Mouse (Mus musculus) neural tube, embryonic 15.5 days (tissue): ENCODE data around the gene Prcp. TPM values are rescaled to one million over a fixed set of nuclear protein-coding genes. Genes with fewer than 3 reads are reported as not detected.
"Not testable (repeated sequence)": the region's sequence is repeated elsewhere in the genome, so short reads cannot be mapped to it uniquely, and the experiment has no call there.

Experiments
- ATAC-seq: fragments of 200-750 bp; cut with Nextera tagmentation; 2 replicates; pipeline ENCODE4 v1.8.0; 2017; ENCODE audit warnings: mild to moderate bottlenecking, moderate TSS enrichment, moderate library complexity; ENCODE audit not compliant: low FRiP score
- H3K27ac ChIP-seq: fragments of 300-500 bp; sonication (generic); replicated peaks from 2 replicates; pipeline ENCODE4 v1.5.1; 2015; ENCODE audit warnings: mild to moderate bottlenecking, inconsistent platforms
- H3K27me3 ChIP-seq: fragments of 300-500 bp; sonication (generic); replicated peaks from 2 replicates; pipeline ENCODE4 v1.6.1; 2015; ENCODE audit warnings: inconsistent platforms
- H3K36me3 ChIP-seq: fragments of 300-500 bp; sonication (generic); 2 replicates; pipeline ENCODE4 v1.6.1; 2015; ENCODE audit warnings: inconsistent platforms
- H3K4me1 ChIP-seq: fragments of 300-500 bp; sonication (generic); 2 replicates; pipeline ENCODE4 v1.6.1; 2015; ENCODE audit warnings: inconsistent platforms
- H3K4me2 ChIP-seq: fragments of 300-500 bp; sonication (generic); 2 replicates; pipeline ENCODE4 v1.6.1; 2015; ENCODE audit warnings: inconsistent platforms, mild to moderate bottlenecking, moderate library complexity
- H3K4me3 ChIP-seq: fragments of 300-500 bp; sonication (generic); replicated peaks from 2 replicates; pipeline ENCODE4 v1.5.1; 2015; ENCODE audit warnings: mild to moderate bottlenecking, inconsistent platforms
- H3K9ac ChIP-seq: fragments of 300-500 bp; sonication (generic); replicated peaks from 2 replicates; pipeline ENCODE4 v1.6.1; 2015; ENCODE audit warnings: mild to moderate bottlenecking, inconsistent platforms
- H3K9me3 ChIP-seq: fragments of 300-500 bp; sonication (generic); replicated peaks from 2 replicates; pipeline ENCODE4 v1.6.1; 2016; ENCODE audit warnings: inconsistent platforms
- WGBS: fragments of 180-500 bp; shearing (Covaris S2); methylation state at CpG from one replicate; pipeline ENCODE4 v1.1.7; 2015; ENCODE audit warnings: mixed read lengths; 5-methylcytosine and 5-hydroxymethylcytosine counted together
- polyA plus RNA-seq: library from polyadenylated mRNA; unstranded; fragments of >200 nt; fragmentation: Nextera tagmentation; extraction: Ambion mirVana; gene quantifications from 2 replicates; pipeline ENCODE4 v1.2.1, GENCODE M21; 2015

Prcp gene
- polyA plus RNA-seq, 1 experiment from 2014 or later = 21.4 TPM

- ATAC-seq = no peak
- H3K9me3 ChIP-seq = no peaks in the 10 kb centered on the region
- H3K4me1 ChIP-seq = 0 out of 2 replicates have a peak, but pooled peaks cover 5% of the 10 kb centered on the region
- no peak overlapping the region for H3K9ac ChIP-seq
- no peaks in the 10 kb centered on the region for H3K27me3 ChIP-seq
- H3K4me3 ChIP-seq = no peak overlapping the region
- no peaks in the 10 kb centered on the region for H3K36me3 ChIP-seq
- 51% methylated on average over 3 of the region's 3 CpGs for WGBS
- H3K27ac ChIP-seq = no peak overlapping the region
- H3K4me2 ChIP-seq = no peak overlapping the region
Measured at GRCm38 (mm10) chr7:92893478-92893877, 19.2 kb downstream of the Prcp start.

DNA sequence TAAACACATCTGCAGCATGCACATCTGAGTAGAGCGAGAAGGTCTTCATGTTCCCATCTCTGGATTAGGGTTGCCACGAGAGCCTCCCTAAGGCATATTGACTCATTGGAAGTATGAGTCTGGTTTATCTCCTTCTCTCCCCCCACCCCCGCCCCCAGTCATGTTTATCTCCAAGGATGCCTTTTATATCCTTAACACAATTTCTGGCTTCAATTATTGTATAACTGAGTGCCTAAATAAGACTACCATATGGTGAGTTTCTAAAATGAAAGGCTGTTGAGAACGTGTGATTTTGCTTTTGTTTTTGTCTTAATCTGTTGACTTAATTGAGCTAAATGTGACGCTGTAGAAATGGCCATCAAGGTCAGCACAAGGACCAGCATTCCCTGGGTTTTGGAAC, 21.8 kb downstream of the Prcp start:
- H3K4me1 ChIP-seq = 0 out of 2 replicates have a peak, but pooled peaks cover 1% of the 10 kb centered on the region
- H3K27me3 ChIP-seq = no peaks in the 10 kb centered on the region
- no peaks in the 10 kb centered on the region for H3K9me3 ChIP-seq
- 81% methylated on average over 5 of the region's 5 CpGs for WGBS
- no peak overlapping the region for H3K4me2 ChIP-seq
- no peaks in the 10 kb centered on the region for H3K36me3 ChIP-seq
- no peak overlapping the region for H3K9ac ChIP-seq
- H3K4me3 ChIP-seq = no peak overlapping the region
- no peak overlapping the region for H3K27ac ChIP-seq
- no peak for ATAC-seq

GRCm38 (mm10) chr7:92897021-92897420, 22.8 kb downstream of the Prcp start:
- H3K27ac ChIP-seq = no peak overlapping the region
- no peak overlapping the region for H3K9ac ChIP-seq
- no peaks in the 10 kb centered on the region for H3K9me3 ChIP-seq
- H3K27me3 ChIP-seq = no peaks in the 10 kb centered on the region
- ATAC-seq = no peak
- no peaks in the 10 kb centered on the region for H3K36me3 ChIP-seq
- no peak overlapping the region for H3K4me2 ChIP-seq
- no peak overlapping the region for H3K4me3 ChIP-seq
- 59% methylated on average over 2 of the region's 2 CpGs for WGBS
- H3K4me1 ChIP-seq = no peaks in the 10 kb centered on the region

DNA sequence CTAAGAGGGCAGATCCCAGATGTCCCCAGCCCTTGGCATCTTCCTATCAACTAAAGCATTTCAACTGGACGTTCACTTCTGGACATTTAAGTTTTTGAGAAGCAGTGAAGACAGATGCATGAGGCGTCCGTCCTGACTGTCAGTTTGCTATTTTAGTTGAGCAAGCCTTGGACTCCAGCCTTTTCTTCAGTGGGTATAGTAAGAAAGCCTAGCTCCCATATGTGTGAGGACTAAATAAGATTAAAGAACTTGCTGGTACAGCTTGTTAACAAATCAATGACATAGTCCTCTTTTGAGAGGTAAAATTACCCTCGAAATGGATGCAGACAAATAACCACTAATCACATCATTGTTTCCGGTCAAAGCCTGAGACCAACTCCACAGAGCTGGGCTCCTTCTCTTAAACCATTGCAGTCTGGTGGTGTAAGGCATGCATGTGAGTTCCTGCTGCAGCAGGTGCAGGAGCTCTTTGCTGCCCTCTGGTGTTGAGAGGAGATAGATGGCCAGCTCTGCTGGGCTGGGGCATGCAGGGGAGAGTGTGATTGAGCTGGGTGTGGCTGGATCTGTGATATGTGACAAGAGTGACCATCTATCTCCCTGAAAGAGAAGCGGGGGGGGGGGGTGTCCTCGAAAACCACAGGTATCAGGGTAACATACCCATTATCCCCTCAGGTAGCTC, 29.2 kb downstream of the Prcp start:
- Histone ChIP-seq H3K4me2 (no peak overlapping the region), H3K4me1 (no peaks in the 10 kb centered on the region), H3K9me3 (no peaks in the 10 kb centered on the region), H3K27ac (no peak overlapping the region), H3K4me3 (no peak overlapping the region), H3K9ac (no peak overlapping the region), H3K36me3 (no peaks in the 10 kb centered on the region), H3K27me3 (no peaks in the 10 kb centered on the region)
- 50% methylated on average over 7 of the region's 7 CpGs for WGBS
- peak; percentile 80 for ATAC-seq

DNA sequence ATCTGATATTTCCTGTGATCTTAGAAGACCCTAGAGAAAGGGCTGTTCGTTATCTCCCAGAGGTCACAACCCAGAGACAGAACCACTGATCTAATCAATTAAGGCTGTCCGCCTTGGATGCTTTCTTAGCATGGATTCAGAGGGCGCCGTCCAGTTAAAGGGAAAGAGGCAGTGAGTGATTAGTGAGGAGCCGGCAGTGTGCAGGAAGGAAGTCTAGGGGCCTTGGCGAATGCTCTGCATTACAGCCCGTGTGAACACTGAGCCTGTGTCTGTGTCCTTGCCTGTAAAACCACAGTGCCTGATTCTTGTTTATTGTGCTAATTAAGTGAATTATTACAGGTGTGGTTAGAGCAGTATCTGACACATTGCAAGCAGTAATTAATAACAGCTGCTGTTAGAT, 30.0 kb downstream of the Prcp start:
- H3K4me1 ChIP-seq, H3K4me2 ChIP-seq, H3K27me3 ChIP-seq, H3K9ac ChIP-seq, H3K9me3 ChIP-seq, H3K36me3 ChIP-seq, H3K27ac ChIP-seq, ATAC-seq, H3K4me3 ChIP-seq: not testable (repeated sequence)
- WGBS = 66% methylated on average over 7 of the region's 7 CpGs

DNA sequence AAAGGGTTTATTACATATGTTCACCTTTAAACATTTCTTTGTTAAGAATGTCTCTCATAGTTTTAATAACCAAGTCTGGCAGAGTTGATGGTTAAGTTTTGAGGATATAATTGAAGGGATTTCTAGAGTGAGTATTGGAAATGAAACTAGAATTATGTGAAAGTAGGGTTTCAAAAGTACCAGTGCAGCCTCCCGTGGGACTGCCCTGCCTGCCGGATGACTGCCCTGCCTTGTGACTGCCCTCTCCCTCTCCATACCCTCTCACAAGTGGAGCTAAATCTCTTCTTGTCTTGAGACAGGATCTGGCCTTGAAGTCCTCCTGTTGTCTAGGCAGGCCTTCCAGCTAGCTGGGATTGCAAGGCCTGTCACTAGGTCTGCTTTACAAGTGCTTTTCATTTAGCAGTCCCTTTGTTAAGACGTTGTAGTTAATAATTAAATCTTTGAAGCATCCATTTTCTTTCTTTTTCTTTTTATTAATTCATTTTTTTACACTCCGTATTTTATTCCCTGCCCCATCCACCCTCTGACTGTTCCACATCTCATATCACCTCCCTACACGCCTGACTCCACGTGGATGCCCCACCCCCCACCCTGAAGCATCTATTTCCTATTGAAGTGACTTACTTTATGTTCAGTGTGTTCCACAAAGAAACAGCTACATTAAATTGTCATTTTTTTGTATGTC, 46.0 kb downstream of the Prcp start:
- H3K4me2 ChIP-seq = no peak overlapping the region
- H3K27me3 ChIP-seq = no peaks in the 10 kb centered on the region
- WGBS = 85% methylated on average over 6 of the region's 6 CpGs
- H3K4me1 ChIP-seq = no peaks in the 10 kb centered on the region
- H3K27ac ChIP-seq = no peak overlapping the region
- no peak overlapping the region for H3K4me3 ChIP-seq
- no peak for ATAC-seq
- no peaks in the 10 kb centered on the region for H3K9me3 ChIP-seq
- no peaks in the 10 kb centered on the region for H3K36me3 ChIP-seq
- H3K9ac ChIP-seq = no peak overlapping the region

DNA sequence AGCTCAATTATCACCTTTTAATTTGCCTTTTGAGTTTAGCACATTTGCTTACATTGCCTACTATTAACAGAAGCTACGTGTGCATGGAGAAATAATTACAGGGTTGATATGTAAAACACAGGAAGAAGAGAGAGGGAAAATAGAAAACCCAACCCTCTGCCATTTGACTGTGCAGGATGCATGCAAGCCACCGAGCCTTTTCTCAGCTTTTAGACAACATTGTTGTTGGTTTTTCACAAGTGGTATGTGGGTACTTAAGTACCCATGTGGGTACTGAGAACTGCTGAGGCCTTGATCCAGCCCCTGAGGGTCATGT, 46.5 kb downstream of the Prcp start:
- Histone ChIP-seq H3K27ac (no peak overlapping the region), H3K9me3 (no peaks in the 10 kb centered on the region), H3K4me1 (no peaks in the 10 kb centered on the region), H3K36me3 (no peaks in the 10 kb centered on the region), H3K27me3 (no peaks in the 10 kb centered on the region), H3K4me2 (no peak overlapping the region), H3K9ac (no peak overlapping the region), H3K4me3 (no peak overlapping the region)
- ATAC-seq = no peak
- WGBS = 73% methylated on average over 2 of the region's 2 CpGs

DNA sequence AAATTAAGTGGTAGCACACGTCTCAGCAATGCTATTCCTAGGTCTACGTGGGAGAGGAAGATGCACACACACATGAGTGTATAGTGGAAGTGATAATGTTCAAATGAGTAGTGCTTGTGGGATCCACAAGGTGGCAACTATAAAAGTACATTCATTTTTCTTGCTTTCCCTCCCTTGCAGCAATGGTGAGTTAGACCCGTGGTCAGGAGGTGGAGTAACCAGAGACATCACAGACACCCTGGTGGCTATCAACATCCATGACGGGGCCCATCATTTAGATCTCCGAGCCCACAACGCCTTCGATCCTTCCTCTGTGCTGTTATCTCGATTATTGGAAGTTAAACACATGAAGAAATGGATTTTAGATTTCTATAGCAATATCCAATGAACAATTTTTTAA, 58.5 kb downstream of the Prcp start:
- Histone ChIP-seq H3K9ac (no peak overlapping the region), H3K9me3 (no peaks in the 10 kb centered on the region), H3K27me3 (no peaks in the 10 kb centered on the region), H3K4me3 (no peak overlapping the region), H3K27ac (no peak overlapping the region), H3K36me3 (no peaks in the 10 kb centered on the region), H3K4me1 (no peaks in the 10 kb centered on the region), H3K4me2 (no peak overlapping the region)
- no peak for ATAC-seq
- WGBS = 89% methylated on average over 8 of the region's 8 CpGs

DNA sequence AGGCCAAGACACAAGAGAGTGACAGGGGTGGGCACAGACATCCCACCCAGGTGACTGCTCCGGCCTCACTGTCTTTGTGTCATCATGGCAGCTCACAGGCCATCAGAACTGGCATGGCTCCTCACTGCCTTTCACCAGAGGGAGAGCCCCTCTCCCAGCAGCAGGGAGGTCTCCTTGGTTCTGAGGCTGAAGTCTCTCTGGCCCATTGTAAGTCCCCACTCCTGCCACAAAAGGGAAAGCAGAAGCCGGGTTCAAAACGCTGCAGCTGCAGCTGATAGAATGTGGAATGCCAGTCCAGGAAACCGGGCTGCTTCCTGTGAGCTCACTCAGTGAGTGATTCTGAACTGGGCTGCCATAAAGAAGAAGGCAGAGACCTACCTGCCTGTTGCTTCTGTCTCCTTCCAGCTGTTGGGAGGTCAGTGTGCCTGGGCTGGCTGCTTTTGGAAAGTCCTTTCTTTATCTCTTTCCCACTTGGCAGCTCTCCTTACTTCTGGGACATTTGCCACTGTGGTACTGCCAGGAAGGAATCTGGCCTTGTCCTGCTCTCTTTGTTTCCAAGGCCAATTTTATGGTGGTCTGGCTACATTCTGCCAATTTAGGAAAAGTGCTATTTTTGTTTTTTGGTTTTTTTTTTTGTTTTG, 59.2 kb downstream of the Prcp start:
- H3K4me1 ChIP-seq, H3K9me3 ChIP-seq, H3K27me3 ChIP-seq, H3K4me2 ChIP-seq, H3K4me3 ChIP-seq, H3K27ac ChIP-seq, ATAC-seq, H3K9ac ChIP-seq, H3K36me3 ChIP-seq: not testable (repeated sequence)
- WGBS = 70% methylated on average over 4 of the region's 4 CpGs

DNA sequence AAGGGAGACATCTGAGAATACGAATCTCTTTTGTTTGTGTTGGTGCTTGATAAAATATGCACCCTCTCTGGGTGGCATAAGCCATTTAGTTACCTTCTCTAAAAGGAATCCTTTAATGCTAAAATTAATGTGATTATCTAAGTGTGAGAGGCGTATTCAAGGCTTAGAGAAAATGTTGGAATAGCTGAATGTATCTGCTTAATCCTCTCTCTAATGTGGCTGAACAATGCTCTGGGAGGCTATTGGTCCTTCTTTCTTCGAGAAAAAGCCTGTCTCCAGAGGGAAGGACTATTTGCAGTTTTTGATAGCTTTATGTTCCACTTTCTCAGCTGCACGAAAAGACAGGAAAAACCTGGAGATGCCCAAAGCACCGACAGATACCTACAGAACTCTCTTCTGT, 62.5 kb downstream of the Prcp start:
- Histone ChIP-seq H3K4me1 (no peaks in the 10 kb centered on the region), H3K36me3 (no peaks in the 10 kb centered on the region), H3K27ac (no peak overlapping the region), H3K4me2 (no peak overlapping the region), H3K27me3 (no peaks in the 10 kb centered on the region), H3K9ac (no peak overlapping the region), H3K9me3 (no peaks in the 10 kb centered on the region), H3K4me3 (no peak overlapping the region)
- 63% methylated on average over 5 of the region's 5 CpGs for WGBS
- ATAC-seq = no peak

DNA sequence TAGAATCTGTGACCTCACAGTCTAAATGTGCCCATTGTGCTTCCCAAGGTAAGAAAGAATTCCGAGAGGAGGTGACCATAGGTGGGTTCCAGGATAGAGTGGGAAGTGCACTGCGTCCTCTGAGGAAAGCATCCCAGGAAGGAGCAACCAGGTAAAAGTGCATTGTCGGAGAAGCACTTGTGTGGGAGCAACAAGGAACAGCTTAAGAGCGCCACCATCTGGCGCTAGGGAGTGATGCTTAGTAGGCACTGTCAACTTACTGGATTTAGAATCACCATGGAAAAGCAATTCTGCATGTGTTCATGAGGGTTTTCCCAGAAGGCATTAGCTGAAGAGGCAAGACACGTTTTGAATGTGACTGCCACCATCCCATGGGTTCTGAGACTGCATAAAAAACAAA, 63.7 kb downstream of the Prcp start:
- Histone ChIP-seq H3K27ac (no peak overlapping the region), H3K4me3 (no peak overlapping the region), H3K9ac (no peak overlapping the region), H3K36me3 (no peaks in the 10 kb centered on the region), H3K27me3 (no peaks in the 10 kb centered on the region), H3K4me1 (no peaks in the 10 kb centered on the region), H3K9me3 (no peaks in the 10 kb centered on the region), H3K4me2 (no peak overlapping the region)
- no peak for ATAC-seq
- WGBS = 26% methylated on average over 6 of the region's 6 CpGs

GRCm38 (mm10) chr7:92939776-92940175, 65.5 kb downstream of the Prcp start:
- H3K4me3 ChIP-seq = no peak overlapping the region
- ATAC-seq = no peak
- no peak overlapping the region for H3K27ac ChIP-seq
- no peaks in the 10 kb centered on the region for H3K36me3 ChIP-seq
- H3K4me1 ChIP-seq = no peaks in the 10 kb centered on the region
- no peaks in the 10 kb centered on the region for H3K9me3 ChIP-seq
- H3K9ac ChIP-seq = no peak overlapping the region
- H3K27me3 ChIP-seq = no peaks in the 10 kb centered on the region
- WGBS = 57% methylated on average over 5 of the region's 5 CpGs
- no peak overlapping the region for H3K4me2 ChIP-seq
